15 mouse cellular contexts compared by ENCODE assay signal in the genomic region with DNA sequence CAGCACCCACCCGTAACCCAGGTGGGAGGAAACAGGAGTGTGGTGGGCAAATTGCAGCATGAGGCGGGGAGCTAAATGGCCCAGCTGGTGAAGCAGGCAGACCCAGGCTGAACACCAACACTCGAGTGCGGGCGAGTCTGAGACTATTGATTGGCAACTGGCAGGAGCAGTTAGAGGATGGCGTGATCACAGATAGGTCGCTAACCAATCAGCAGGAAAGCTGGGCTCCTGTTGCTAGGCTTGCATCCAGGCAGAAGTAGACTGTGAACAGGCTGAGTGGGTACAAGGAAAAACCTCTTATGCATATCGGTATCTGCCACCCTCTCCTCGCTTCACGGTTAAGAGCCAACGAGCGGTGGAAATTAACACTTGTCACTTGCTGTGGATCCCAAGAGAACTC. TPM values are rescaled to one million over a fixed set of nuclear protein-coding genes. Genes with fewer than 3 reads are reported as not detected.
DNase-seq lines count a peak whose midpoint lies in the region; ATAC-seq and TF ChIP-seq lines count a peak whose summit lies in the region.
"Had no signal": no experiment of that assay in that cellular context is flagged by ENCODE, and none has a peak within 500 bp of the region (broad histone marks: within the 10 kb centered on the region; RNA-seq: fewer than 3 reads in every experiment).

No protein-coding gene starts in this region.

- no peak overlapping the region for H3K9ac ChIP-seq in forebrain, embryonic 15.5 days (replicated peaks)
- no peak overlapping the region for H3K9ac ChIP-seq in forebrain, embryonic 11.5 days (ENCODE audit: low read length)
- no peak overlapping the region for H3K9ac ChIP-seq in lung, postnatal 0 days (replicated peaks; ENCODE audit: low read depth)
- H3K9ac ChIP-seq: intestine, embryonic 15.5 days; limb, embryonic 13.5 days; liver, postnatal 0 days had no signal

- no peak for DNase-seq in forebrain, embryonic 11.5 days (ENCODE audit: low spot score)
- peak; percentile 51 for DNase-seq in right cerebral cortex, adult 18-20 months
- no peak for DNase-seq in right cerebral cortex, postnatal 4 days
- peak; percentile 51 to 66 for DNase-seq in layer of hippocampus, postnatal 36 days
- no peak for DNase-seq in lung, postnatal 0 days (ENCODE audit: low spot score)
- no peak for DNase-seq in heart, adult 18-20 months
- DNase-seq in thymus, postnatal 10 days (ENCODE audit: low spot score in 2 of 2), result no peak
- DNase-seq: cerebellum, adult 9-10 months; kidney, postnatal 25 days; liver, postnatal 0 days; thymus, adult 2 months had no signal

- H3K36me3 ChIP-seq in forebrain, embryonic 15.5 days, result no peaks in the 10 kb centered on the region
- H3K36me3 ChIP-seq in forebrain, embryonic 11.5 days (ENCODE audit: control insufficient read depth, insufficient read depth, low read length), result no peaks in the 10 kb centered on the region
- no peaks in the 10 kb centered on the region for H3K36me3 ChIP-seq in lung, postnatal 0 days (ENCODE audit: insufficient read depth, low read length)
- H3K36me3 ChIP-seq: intestine, embryonic 15.5 days; limb, embryonic 13.5 days had no signal

- H3K4me3 ChIP-seq in forebrain, embryonic 15.5 days, result no peak overlapping the region
- H3K4me3 ChIP-seq in forebrain, embryonic 11.5 days (ENCODE audit: low read depth, low read length), result no peak overlapping the region
- H3K4me3 ChIP-seq in lung, postnatal 0 days (ENCODE audit: low read depth, low read length), result no peak overlapping the region
- H3K4me3 ChIP-seq: intestine, embryonic 15.5 days; limb, embryonic 13.5 days had no signal

- H3K27me3 ChIP-seq in forebrain, embryonic 15.5 days, result peaks cover 10% of the 10 kb centered on the region; the same call in 1 of the 2 replicates
- H3K27me3 ChIP-seq in forebrain, embryonic 11.5 days (ENCODE audit: control insufficient read depth, insufficient read depth, low read length), result peaks cover 20% of the 10 kb centered on the region
- no peaks in the 10 kb centered on the region for H3K27me3 ChIP-seq in lung, postnatal 0 days (replicated peaks; ENCODE audit: insufficient read depth, low read length)

- H3K4me2 ChIP-seq in forebrain, embryonic 15.5 days (replicated peaks), result no peak overlapping the region
- no peak overlapping the region for H3K4me2 ChIP-seq in forebrain, embryonic 11.5 days (ENCODE audit: low read depth, low read length, severe bottlenecking)
- H3K4me2 ChIP-seq in lung, postnatal 0 days (replicated peaks; ENCODE audit: low read depth, low read length), result no peak overlapping the region
- H3K4me2 ChIP-seq: intestine, embryonic 15.5 days; limb, embryonic 13.5 days had no signal

- no peak overlapping the region for H3K27ac ChIP-seq in forebrain, embryonic 15.5 days (replicated peaks)
- no peak overlapping the region for H3K27ac ChIP-seq in forebrain, embryonic 11.5 days (ENCODE audit: low read depth, low read length)
- no peak overlapping the region for H3K27ac ChIP-seq in lung, postnatal 0 days (ENCODE audit: low read length)
- H3K27ac ChIP-seq: intestine, embryonic 15.5 days; limb, embryonic 13.5 days had no signal

- no peaks in the 10 kb centered on the region for H3K4me1 ChIP-seq in forebrain, embryonic 15.5 days
- no peaks in the 10 kb centered on the region for H3K4me1 ChIP-seq in forebrain, embryonic 11.5 days (replicated peaks; ENCODE audit: control insufficient read depth, insufficient read depth, low read length)
- no peaks in the 10 kb centered on the region for H3K4me1 ChIP-seq in lung, postnatal 0 days (ENCODE audit: insufficient read depth, low read depth, low read length)
- H3K4me1 ChIP-seq: intestine, embryonic 15.5 days; limb, embryonic 13.5 days had no signal

- no peak for TF ChIP-seq CTCF in lung, postnatal 0 days (IDR thresholded peaks at IDR 0.05)

- WGBS in forebrain, embryonic 15.5 days, result 75% methylated on average over 12 of the region's 12 CpGs
- 89% methylated on average over 12 of the region's 12 CpGs for WGBS in forebrain, embryonic 11.5 days
- 75% methylated on average over 12 of the region's 12 CpGs for WGBS in lung, postnatal 0 days

- TF ChIP-seq EP300 in lung, postnatal 0 days (IDR thresholded peaks at IDR 0.05), result no peak

- 0 out of 2 replicates have a peak, but pooled peaks have one; percentile 64 for ATAC-seq in forebrain, embryonic 15.5 days (replicated peaks)
- no peak for ATAC-seq in forebrain, embryonic 11.5 days (replicated peaks; ENCODE audit: low FRiP score)
- ATAC-seq in lung, postnatal 0 days, result no peak
- ATAC-seq: intestine, embryonic 15.5 days; liver, postnatal 0 days had no signal

- H3K9me3 ChIP-seq in forebrain, embryonic 15.5 days, result no peaks in the 10 kb centered on the region
- H3K9me3 ChIP-seq in forebrain, embryonic 11.5 days (ENCODE audit: control insufficient read depth, low read length), result no peaks in the 10 kb centered on the region
- H3K9me3 ChIP-seq in lung, postnatal 0 days (ENCODE audit: low read length), result no peaks in the 10 kb centered on the region
- H3K9me3 ChIP-seq: intestine, embryonic 15.5 days; limb, embryonic 13.5 days had no signal

RNA-seq across cellular contexts. Expression of a gene that starts 9.0 kb away (rescaled TPM):
- 0.77 and 0.85 TPM in 2 replicates for polyA plus RNA-seq in forebrain, embryonic 15.5 days (2015; fragmentation: Nextera tagmentation; extraction: Ambion mirVana)
- 0.95 and 1.1 TPM in 2 replicates for polyA plus RNA-seq in forebrain, embryonic 11.5 days (2014; fragmentation: Nextera tagmentation; extraction: Ambion mirVana)
- under 1 TPM; 0.58 to 0.85 TPM for total RNA-seq in layer of hippocampus, postnatal 36 days (2021)
- not detected in 2 replicates for polyA plus RNA-seq in lung, postnatal 0 days (2015; fragmentation: Nextera tagmentation; extraction: Ambion mirVana)
- under 1 TPM; 0.31 to 0.32 TPM for total RNA-seq in heart, adult 18-20 months (2021)
- total RNA-seq: megakaryocyte, adult 5-6 weeks had no signal
- polyA plus RNA-seq: liver, postnatal 0 days had no signal

Comparison
In these comparisons a context has a peak if more than half of its experiments do, and no peak if none do; other contexts are left out.
1. DNase-seq: peak in right cerebral cortex, adult 18-20 months (single experiment) and layer of hippocampus, postnatal 36 days (2 of 2); none in forebrain, embryonic 11.5 days (single experiment), right cerebral cortex, postnatal 4 days (single experiment), lung, postnatal 0 days (single experiment), heart, adult 18-20 months (0 of 2) and thymus, postnatal 10 days (0 of 2).